Mouse (Mus musculus): ENCODE data around the gene Slc10a7.

DNA sequence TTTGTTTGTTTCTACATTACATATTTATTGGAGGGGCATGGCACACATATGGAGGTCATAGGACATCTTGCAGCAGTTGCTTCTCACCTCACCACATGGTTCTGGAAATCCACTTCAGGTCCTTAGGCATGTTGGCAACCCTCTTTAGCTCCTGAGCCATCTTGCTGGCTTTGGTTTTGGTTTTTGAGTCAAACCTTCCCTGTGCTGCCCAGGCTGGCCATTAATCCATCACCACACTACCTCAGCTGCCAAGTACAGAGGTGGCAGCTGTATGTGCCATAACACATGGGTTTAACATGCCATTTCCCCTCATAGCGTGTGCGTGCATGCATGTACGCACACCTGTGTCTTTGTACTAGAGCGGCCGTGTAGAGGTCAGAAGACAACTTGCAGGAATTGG is 93.9 kb downstream of the Slc10a7 start:
- no peak for TF ChIP-seq CTCF (IDR thresholded peaks at IDR 0.05; ENCODE audit: control insufficient read depth, insufficient read depth, low read length)
- TF ChIP-seq POLR2A (IDR thresholded peaks at IDR 0.05; ENCODE audit: borderline replicate concordance, control insufficient read depth, low read depth, low read length), result no peak
